Mouse (Mus musculus): Measurements from ENCODE around the gene Stag3. TPM values are rescaled to one million over a fixed set of nuclear protein-coding genes. Genes with fewer than 3 reads are reported as not detected.

The Stag3 gene
- polyA plus RNA-seq, 1 experiment from 2014 or later, result 5.6 TPM

DNA sequence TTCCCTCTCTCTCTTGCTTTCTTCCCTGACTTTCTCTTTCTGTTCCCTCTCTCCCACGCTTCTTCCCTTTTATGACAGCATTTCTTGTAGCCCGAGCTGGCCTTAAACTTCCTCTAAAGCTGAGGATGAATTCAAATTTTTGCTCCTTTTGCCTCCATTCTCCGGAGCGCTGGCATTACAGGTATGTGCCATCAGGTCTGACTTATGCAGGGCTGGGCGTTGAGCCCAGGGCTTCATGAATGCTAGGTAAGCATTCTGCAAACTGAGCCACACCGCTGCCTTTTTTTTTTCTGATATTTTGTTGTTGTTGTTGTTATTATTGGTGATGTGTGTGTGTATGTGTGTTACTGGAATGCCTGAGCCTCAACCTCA is 15.8 kb upstream of the Stag3 start:
- Histone ChIP-seq H3K27ac (ENCODE audit: low read length) (peak overlapping the region; percentile 79), H3K4me1 (replicated peaks; ENCODE audit: control insufficient read depth, insufficient read depth, low read length) (peaks cover 20% of the 10 kb centered on the region), H3K4me3 (replicated peaks; ENCODE audit: low read length) (peak overlapping the region; percentile 82), H3K27me3 (replicated peaks; ENCODE audit: control insufficient read depth, insufficient read depth, low read length) (no peaks in the 10 kb centered on the region), H3K36me3 (ENCODE audit: control insufficient read depth, insufficient read depth) (peaks cover 11% of the 10 kb centered on the region), H3K9me3 (ENCODE audit: control insufficient read depth, low read length) (no peaks in the 10 kb centered on the region), H3K9ac (replicated peaks; ENCODE audit: low read depth, low read length) (peak overlapping the region; percentile 89), H3K4me2 (ENCODE audit: low read length) (peak overlapping the region; percentile 57)
- WGBS, result 8% methylated on average over 6 of the region's 6 CpGs
- 0 out of 2 replicates have a peak, but pooled peaks have one; percentile 4 for ATAC-seq

- no peak for ATAC-seq
- Histone ChIP-seq H3K4me2 (ENCODE audit: low read length) (no peak overlapping the region), H3K36me3 (ENCODE audit: control insufficient read depth, insufficient read depth) (peaks cover 3% of the 10 kb centered on the region), H3K27ac (ENCODE audit: low read length) (no peak overlapping the region), H3K9ac (replicated peaks; ENCODE audit: low read depth, low read length) (no peak overlapping the region), H3K4me3 (replicated peaks; ENCODE audit: low read length) (no peak overlapping the region), H3K9me3 (ENCODE audit: control insufficient read depth, low read length) (no peaks in the 10 kb centered on the region), H3K27me3 (replicated peaks; ENCODE audit: control insufficient read depth, insufficient read depth, low read length) (no peaks in the 10 kb centered on the region), H3K4me1 (replicated peaks; ENCODE audit: control insufficient read depth, insufficient read depth, low read length) (peaks cover 20% of the 10 kb centered on the region)
- WGBS, result 97% methylated on average over 4 of the region's 4 CpGs
These were observed 14.3 kb upstream of the Stag3 start for GRCm38 (mm10) chr5:138265712-138266111.

- no peak for ATAC-seq
- WGBS, result 89% methylated on average over 3 of the region's 3 CpGs
- Histone ChIP-seq H3K9ac (replicated peaks; ENCODE audit: low read depth, low read length) (no peak overlapping the region), H3K27me3 (replicated peaks; ENCODE audit: control insufficient read depth, insufficient read depth, low read length) (no peaks in the 10 kb centered on the region; the same call in 1 of the 2 replicates), H3K27ac (ENCODE audit: low read length) (no peak overlapping the region), H3K4me1 (replicated peaks; ENCODE audit: control insufficient read depth, insufficient read depth, low read length) (peaks cover 20% of the 10 kb centered on the region), H3K4me3 (replicated peaks; ENCODE audit: low read length) (no peak overlapping the region), H3K36me3 (ENCODE audit: control insufficient read depth, insufficient read depth) (no peaks in the 10 kb centered on the region; the same call in 1 of the 2 replicates), H3K4me2 (ENCODE audit: low read length) (no peak overlapping the region), H3K9me3 (ENCODE audit: control insufficient read depth, low read length) (no peaks in the 10 kb centered on the region)
These were observed 12.9 kb upstream of the Stag3 start for GRCm38 (mm10) chr5:138267114-138267513.

GRCm38 (mm10) chr5:138268980-138269379 is 11.1 kb upstream of the Stag3 start:
- ATAC-seq, result no peak
- WGBS, result 82% methylated on average over 4 of the region's 4 CpGs
- no peaks in the 10 kb centered on the region; the same call in 1 of the 2 replicates for H3K27me3 ChIP-seq (replicated peaks; ENCODE audit: control insufficient read depth, insufficient read depth, low read length)

DNA sequence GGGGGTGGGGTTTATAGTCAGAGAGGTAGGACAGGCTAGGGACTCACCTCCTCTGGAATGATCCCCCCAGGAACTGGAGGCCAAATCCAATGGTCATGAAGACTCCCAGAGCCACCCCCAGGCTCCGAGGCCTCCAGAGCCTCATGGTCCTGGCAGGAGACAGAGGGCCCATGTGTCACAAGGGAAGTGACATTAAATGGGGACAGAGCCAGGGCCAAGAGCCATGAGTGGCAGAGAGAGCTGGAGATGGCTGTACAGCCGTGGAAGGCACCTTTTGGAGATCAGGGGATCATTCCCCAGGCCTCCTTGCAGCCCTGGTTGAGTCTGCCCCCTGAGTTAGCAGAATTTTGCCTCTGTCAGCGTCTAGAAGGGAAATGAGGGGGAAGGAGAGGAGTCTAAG is 8.8 kb upstream of the Stag3 start:
- ATAC-seq, result no peak
- H3K4me1 ChIP-seq (replicated peaks; ENCODE audit: control insufficient read depth, insufficient read depth, low read length), result peaks cover 33% of the 10 kb centered on the region
- 50% methylated on average over 3 of the region's 3 CpGs for WGBS

More at GRCm38 (mm10) chr5:138268980-138269379, 11.1 kb upstream of the Stag3 start:
- H3K9me3 ChIP-seq (ENCODE audit: control insufficient read depth, low read length), result no peaks in the 10 kb centered on the region
- no peak overlapping the region for H3K9ac ChIP-seq (replicated peaks; ENCODE audit: low read depth, low read length)
- H3K4me1 ChIP-seq (replicated peaks; ENCODE audit: control insufficient read depth, insufficient read depth, low read length), result peaks cover 21% of the 10 kb centered on the region
- H3K4me2 ChIP-seq (ENCODE audit: low read length), result no peak overlapping the region
- H3K27ac ChIP-seq (ENCODE audit: low read length), result no peak overlapping the region
- no peak overlapping the region for H3K4me3 ChIP-seq (replicated peaks; ENCODE audit: low read length)
- H3K36me3 ChIP-seq (ENCODE audit: control insufficient read depth, insufficient read depth), result peaks cover under 1% of the 10 kb centered on the region; the same call in 1 of the 2 replicates

GRCm38 (mm10) chr5:138272409-138272923 is 7.6 kb upstream of the Stag3 start, which contains the start of gene Gal3st4:
Gal3st4 (minus strand) TSS chr5:138272840.
- H3K27ac ChIP-seq (ENCODE audit: low read length), result no peak within 1 kb of the TSS
- no peak within 1 kb of the TSS; the same call in 1 of the 2 replicates for H3K9ac ChIP-seq (replicated peaks; ENCODE audit: low read depth, low read length)
- H3K4me1 ChIP-seq (replicated peaks; ENCODE audit: control insufficient read depth, insufficient read depth, low read length), result peaks cover 45% of the 10 kb centered on the region
- peak; percentile 20; the same call in 1 of the 2 replicates for ATAC-seq
- no peaks in the 10 kb centered on the region for H3K9me3 ChIP-seq (ENCODE audit: control insufficient read depth, low read length)
- H3K36me3 ChIP-seq (ENCODE audit: control insufficient read depth, insufficient read depth), result 0 out of 2 replicates have a peak, but pooled peaks cover 10% of the 10 kb centered on the region
- 2% methylated on average over 12 of the region's 12 CpGs for WGBS
- peak within 1 kb of the TSS; percentile 4; the same call in 1 of the 2 replicates for H3K4me2 ChIP-seq (ENCODE audit: low read length)
- no peaks in the 10 kb centered on the region; the same call in 1 of the 2 replicates for H3K27me3 ChIP-seq (replicated peaks; ENCODE audit: control insufficient read depth, insufficient read depth, low read length)
- H3K4me3 ChIP-seq (replicated peaks; ENCODE audit: low read length), result no peak within 1 kb of the TSS

More for the DNA sequence above, 8.8 kb upstream of the Stag3 start:
- Histone ChIP-seq H3K9ac (replicated peaks; ENCODE audit: low read depth, low read length) (no peak overlapping the region), H3K4me3 (replicated peaks; ENCODE audit: low read length) (no peak overlapping the region), H3K27ac (ENCODE audit: low read length) (no peak overlapping the region), H3K4me2 (ENCODE audit: low read length) (no peak overlapping the region), H3K9me3 (ENCODE audit: control insufficient read depth, low read length) (no peaks in the 10 kb centered on the region), H3K36me3 (ENCODE audit: control insufficient read depth, insufficient read depth) (peaks cover 5% of the 10 kb centered on the region; the same call in 1 of the 2 replicates), H3K27me3 (replicated peaks; ENCODE audit: control insufficient read depth, insufficient read depth, low read length) (no peaks in the 10 kb centered on the region; the same call in 1 of the 2 replicates)

DNA sequence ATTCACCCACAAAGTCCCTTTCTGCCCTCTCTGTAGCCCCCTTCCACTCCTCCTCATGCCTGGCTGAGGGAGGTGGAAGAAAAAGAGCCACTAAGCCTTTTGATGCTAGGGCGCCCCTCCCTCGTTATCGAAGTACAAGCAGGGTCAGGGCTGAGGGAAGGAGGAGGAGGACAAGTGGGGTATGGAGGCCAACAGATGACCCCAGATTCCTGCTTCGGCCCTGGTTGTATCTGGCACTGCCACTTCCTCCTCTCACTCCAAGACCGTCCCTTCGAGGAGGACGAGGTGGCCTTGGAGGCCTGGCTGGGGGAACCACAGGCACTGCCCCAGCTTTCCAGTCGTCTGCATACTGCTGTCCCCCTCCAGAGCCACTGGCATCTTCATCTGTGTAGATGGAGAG is 5.9 kb upstream of the Stag3 start:
- Histone ChIP-seq H3K4me3 (replicated peaks; ENCODE audit: low read length) (no peak overlapping the region), H3K27ac (ENCODE audit: low read length) (no peak overlapping the region), H3K36me3 (ENCODE audit: control insufficient read depth, insufficient read depth) (0 out of 2 replicates have a peak, but pooled peaks cover 13% of the 10 kb centered on the region), H3K9me3 (ENCODE audit: control insufficient read depth, low read length) (no peaks in the 10 kb centered on the region), H3K9ac (replicated peaks; ENCODE audit: low read depth, low read length) (no peak overlapping the region), H3K27me3 (replicated peaks; ENCODE audit: control insufficient read depth, insufficient read depth, low read length) (no peaks in the 10 kb centered on the region; the same call in 1 of the 2 replicates), H3K4me1 (replicated peaks; ENCODE audit: control insufficient read depth, insufficient read depth, low read length) (peaks cover 62% of the 10 kb centered on the region), H3K4me2 (ENCODE audit: low read length) (no peak overlapping the region)
- 55% methylated on average over 7 of the region's 8 CpGs for WGBS
- no peak for ATAC-seq

- H3K4me1 ChIP-seq (replicated peaks; ENCODE audit: control insufficient read depth, insufficient read depth, low read length), result peaks cover 65% of the 10 kb centered on the region
These were observed 4.6 kb upstream of the Stag3 start for GRCm38 (mm10) chr5:138275216-138276050.

DNA sequence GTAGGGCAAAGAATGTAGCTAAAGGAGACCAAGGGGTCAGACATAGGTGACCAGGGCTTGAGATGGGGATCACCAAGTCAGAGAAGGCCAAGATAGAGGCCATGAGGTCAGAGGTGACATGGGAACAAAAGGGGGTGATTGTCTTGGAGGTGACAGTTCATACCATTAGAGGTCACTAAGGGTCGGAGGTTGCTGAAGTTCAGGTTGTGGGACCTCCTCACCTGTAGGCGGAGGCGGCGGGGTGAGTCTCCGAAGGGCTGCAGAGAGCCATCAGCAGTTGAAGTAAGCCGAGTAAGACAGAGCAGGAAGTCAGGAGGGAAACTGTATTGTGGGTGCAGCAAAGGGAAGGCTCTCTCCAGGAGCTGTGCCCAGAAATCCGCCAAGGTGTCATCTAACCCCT is 2.0 kb upstream of the Stag3 start:
- WGBS, result 88% methylated on average over 7 of the region's 7 CpGs
- Histone ChIP-seq H3K27ac (ENCODE audit: low read length) (no peak overlapping the region), H3K4me1 (replicated peaks; ENCODE audit: control insufficient read depth, insufficient read depth, low read length) (peaks cover 59% of the 10 kb centered on the region), H3K9me3 (ENCODE audit: control insufficient read depth, low read length) (peaks cover 7% of the 10 kb centered on the region), H3K9ac (replicated peaks; ENCODE audit: low read depth, low read length) (peak overlapping the region; percentile 86), H3K36me3 (ENCODE audit: control insufficient read depth, insufficient read depth) (0 out of 2 replicates have a peak, but pooled peaks cover 13% of the 10 kb centered on the region), H3K4me3 (replicated peaks; ENCODE audit: low read length) (peak overlapping the region; percentile 82), H3K4me2 (ENCODE audit: low read length) (peak overlapping the region; percentile 93), H3K27me3 (replicated peaks; ENCODE audit: control insufficient read depth, insufficient read depth, low read length) (0 out of 2 replicates have a peak, but pooled peaks cover 2% of the 10 kb centered on the region)
- ATAC-seq, result no peak

More at GRCm38 (mm10) chr5:138275216-138276050, 4.6 kb upstream of the Stag3 start:
- Histone ChIP-seq H3K27me3 (replicated peaks; ENCODE audit: control insufficient read depth, insufficient read depth, low read length) (no peaks in the 10 kb centered on the region; the same call in 1 of the 2 replicates), H3K9me3 (ENCODE audit: control insufficient read depth, low read length) (peaks cover 2% of the 10 kb centered on the region), H3K27ac (ENCODE audit: low read length) (no peak overlapping the region), H3K4me3 (replicated peaks; ENCODE audit: low read length) (peak overlapping the region; percentile 45), H3K36me3 (ENCODE audit: control insufficient read depth, insufficient read depth) (0 out of 2 replicates have a peak, but pooled peaks cover 13% of the 10 kb centered on the region), H3K9ac (replicated peaks; ENCODE audit: low read depth, low read length) (peak overlapping the region; percentile 61), H3K4me2 (ENCODE audit: low read length) (peak overlapping the region; percentile 75)
- 11% methylated on average over 41 of the region's 41 CpGs for WGBS
- no peak for ATAC-seq
